Mouse (Mus musculus) liver, postnatal 0 days (tissue): ENCODE data around the gene Mapkbp1. TPM values are rescaled to one million over a fixed set of nuclear protein-coding genes. Genes with fewer than 3 reads are reported as not detected.
A peak's percentile ranks its signal among the peaks of the same experiment; 100 is the strongest.

Experiments used
- ATAC-seq: fragments of 200-750 bp; cut with Nextera tagmentation; 2 replicates; pipeline ENCODE4 v1.8.0; 2017; ENCODE audit warnings: mild to moderate bottlenecking, moderate library complexity
- DNase-seq: peaks from one replicate; pipeline ENCODE4 v3.0.0-alpha.2; 2016
- H3K27ac ChIP-seq: fragments of 300-500 bp; sonication (generic); 2 replicates; pipeline ENCODE4 v1.5.1; 2014; ENCODE audit warnings: antibody characterized with exemption, moderate library complexity, mild to moderate bottlenecking, low read depth
- H3K27me3 ChIP-seq: fragments of 300-500 bp; sonication (generic); 2 replicates; pipeline ENCODE4 v1.6.1; 2014; ENCODE audit warnings: low read length, control low read depth, mixed read lengths; ENCODE audit not compliant: insufficient read depth
- H3K36me3 ChIP-seq: fragments of 300-500 bp; sonication (generic); replicated peaks from 2 replicates; pipeline ENCODE4 v1.6.1; 2014; ENCODE audit warnings: mild to moderate bottlenecking, control low read depth, low read length, moderate library complexity, mixed read lengths; ENCODE audit not compliant: insufficient read depth
- H3K4me1 ChIP-seq: fragments of 300-500 bp; sonication (generic); 2 replicates; pipeline ENCODE4 v1.6.1; 2014; ENCODE audit warnings: antibody characterized with exemption, mild to moderate bottlenecking, control low read depth; ENCODE audit not compliant: insufficient read depth
- H3K4me2 ChIP-seq: fragments of 300-500 bp; sonication (generic); 2 replicates; pipeline ENCODE4 v1.6.1; 2014; ENCODE audit warnings: low read depth, mild to moderate bottlenecking, low read length, moderate library complexity, mixed read lengths
- H3K4me3 ChIP-seq: fragments of 300-500 bp; sonication (generic); 2 replicates; pipeline ENCODE4 v1.5.1; 2014; ENCODE audit warnings: low read depth, low read length
- H3K9ac ChIP-seq: fragments of 300-500 bp; sonication (generic); replicated peaks from 2 replicates; pipeline ENCODE4 v1.6.1; 2014; ENCODE audit warnings: mild to moderate bottlenecking, moderate library complexity
- H3K9me3 ChIP-seq: fragments of 300-500 bp; sonication (generic); 2 replicates; pipeline ENCODE4 v1.6.1; 2016; ENCODE audit warnings: mild to moderate bottlenecking, control low read depth, low read length, mixed read lengths
- CTCF ChIP-seq: sonication (generic); IDR thresholded peaks from 2 replicates; pipeline ENCODE4 v1.5.1; 2016; ENCODE audit warnings: antibody characterized with exemption, low read depth
- EP300 ChIP-seq: IDR thresholded peaks from 2 replicates; pipeline ENCODE4 v1.6.1; 2016; ENCODE audit warnings: antibody characterized with exemption, low read depth, mild to moderate bottlenecking
- WGBS: fragments of 180-500 bp; shearing (Covaris S2); extraction: QIAGEN DNeasy Blood & Tissue Kit; methylation state at CpG from one replicate; pipeline ENCODE4 v1.1.7; 2014; ENCODE audit not compliant: insufficient replicate concordance; 5-methylcytosine and 5-hydroxymethylcytosine counted together
- polyA plus RNA-seq: library from polyadenylated mRNA; unstranded; fragments of >200 nt; fragmentation: Nextera tagmentation; extraction: Ambion mirVana; gene quantifications from 2 replicates; pipeline ENCODE4 v1.2.1, GENCODE M21; 2015

Mapkbp1 gene
- polyA plus RNA-seq, result 0.22 and 0.27 TPM in 2 replicates

- peak within 1 kb of the TSS; percentile 79 for H3K9ac ChIP-seq
- H3K4me1 ChIP-seq, result peaks cover 12% of the 10 kb centered on the region
- WGBS, result under 1% methylated on average over 19 of the region's 19 CpGs
- peak within 1 kb of the TSS; percentile 97 for H3K4me2 ChIP-seq
- H3K4me3 ChIP-seq, result peak within 1 kb of the TSS; percentile 76
- no peak for DNase-seq
- H3K36me3 ChIP-seq, result no peaks in the 10 kb centered on the region
- H3K9me3 ChIP-seq, result no peaks in the 10 kb centered on the region
- peak within 1 kb of the TSS; percentile 44; the same call in 1 of the 2 replicates for H3K27ac ChIP-seq
- no peak for TF ChIP-seq CTCF
- no peak for TF ChIP-seq EP300
- peak; percentile 77 for ATAC-seq
- H3K27me3 ChIP-seq, result no peaks in the 10 kb centered on the region
These were observed at the start of gene Mapkbp1 for GRCm38 (mm10) chr2:119972537-119972879. Gene Mapkbp1, plus strand, starts transcription at chr2:119972699.

- TF ChIP-seq EP300 (no peak), CTCF (peak; percentile 84)
- no peak overlapping the region for H3K4me2 ChIP-seq
- no peak for ATAC-seq
- no peaks in the 10 kb centered on the region for H3K27me3 ChIP-seq
- DNase-seq, result peak; percentile 42
- WGBS, result 24% methylated on average over 9 of the region's 9 CpGs
- no peak overlapping the region for H3K4me3 ChIP-seq
- no peak overlapping the region for H3K27ac ChIP-seq
- H3K36me3 ChIP-seq, result peaks cover 9% of the 10 kb centered on the region
- H3K9me3 ChIP-seq, result no peaks in the 10 kb centered on the region
- no peak overlapping the region for H3K9ac ChIP-seq
- H3K4me1 ChIP-seq, result peaks cover 12% of the 10 kb centered on the region
These were observed 1.9 kb upstream of the Mapkbp1 start for GRCm38 (mm10) chr2:119970571-119970970.

- Histone ChIP-seq H3K27me3 (no peaks in the 10 kb centered on the region), H3K4me3 (no peak overlapping the region), H3K9me3 (no peaks in the 10 kb centered on the region), H3K4me1 (peaks cover 12% of the 10 kb centered on the region), H3K9ac (no peak overlapping the region), H3K36me3 (peaks cover 5% of the 10 kb centered on the region; the same call in 1 of the 2 replicates), H3K4me2 (no peak overlapping the region), H3K27ac (no peak overlapping the region)
- WGBS, result 81% methylated on average over 3 of the region's 3 CpGs
- no peak for ATAC-seq
- TF ChIP-seq EP300 (no peak), CTCF (no peak)
- DNase-seq, result no peak
These were observed 1.2 kb upstream of the Mapkbp1 start for GRCm38 (mm10) chr2:119971316-119971715.

- DNase-seq (peak; percentile 96), ATAC-seq (peak; percentile 100)
- H3K9me3 ChIP-seq, result no peaks in the 10 kb centered on the region
- peak overlapping the region; percentile 44; the same call in 1 of the 2 replicates for H3K27ac ChIP-seq
- no peaks in the 10 kb centered on the region for H3K36me3 ChIP-seq
- H3K4me2 ChIP-seq, result peak overlapping the region; percentile 97
- peaks cover 12% of the 10 kb centered on the region for H3K4me1 ChIP-seq
- peak overlapping the region; percentile 79 for H3K9ac ChIP-seq
- no peaks in the 10 kb centered on the region for H3K27me3 ChIP-seq
- peak overlapping the region; percentile 76 for H3K4me3 ChIP-seq
- TF ChIP-seq EP300 (no peak), CTCF (peak; percentile 72)
- 9% methylated on average over 32 of the region's 32 CpGs for WGBS
These were observed 512 bp upstream of the Mapkbp1 start for GRCm38 (mm10) chr2:119971837-119972536.

GRCm38 (mm10) chr2:119980343-119980986, 8.0 kb downstream of the Mapkbp1 start:
- Histone ChIP-seq H3K9me3 (no peaks in the 10 kb centered on the region), H3K4me3 (no peak overlapping the region), H3K36me3 (no peaks in the 10 kb centered on the region; the same call in 1 of the 2 replicates), H3K4me2 (no peak overlapping the region), H3K4me1 (no peaks in the 10 kb centered on the region), H3K27me3 (no peaks in the 10 kb centered on the region), H3K9ac (no peak overlapping the region), H3K27ac (no peak overlapping the region)
- 87% methylated on average over 7 of the region's 7 CpGs for WGBS
- no peak for DNase-seq
- TF ChIP-seq CTCF, result no peak
- no peak for TF ChIP-seq EP300
- ATAC-seq, result no peak

- H3K4me3 ChIP-seq, result no peak overlapping the region
- no peaks in the 10 kb centered on the region for H3K4me1 ChIP-seq
- H3K9ac ChIP-seq, result no peak overlapping the region
- H3K9me3 ChIP-seq, result no peaks in the 10 kb centered on the region
- 82% methylated on average over 2 of the region's 2 CpGs for WGBS
- DNase-seq (no peak), ATAC-seq (no peak)
- H3K4me2 ChIP-seq, result no peak overlapping the region
- TF ChIP-seq EP300 (no peak), CTCF (no peak)
- H3K36me3 ChIP-seq, result no peaks in the 10 kb centered on the region; the same call in 1 of the 2 replicates
- H3K27me3 ChIP-seq, result no peaks in the 10 kb centered on the region
- H3K27ac ChIP-seq, result no peak overlapping the region
These were observed 9.1 kb downstream of the Mapkbp1 start for GRCm38 (mm10) chr2:119981631-119982030.
